Mouse (Mus musculus) midbrain, postnatal 0 days (tissue): ENCODE results near the gene Itga1. TPM values are rescaled to one million over a fixed set of nuclear protein-coding genes. Genes with fewer than 3 reads are reported as not detected.

Source experiments
- ATAC-seq: fragments of 200-750 bp; cut with Nextera tagmentation; 2 replicates; pipeline ENCODE4 v1.8.0; 2017; ENCODE audit warnings: moderate number of reproducible peaks, mild to moderate bottlenecking, moderate TSS enrichment, moderate library complexity; ENCODE audit not compliant: low FRiP score
- DNase-seq: peaks from one replicate; pipeline ENCODE4 v3.0.0-alpha.2; 2015; ENCODE audit warnings: low spot score
- H3K27ac ChIP-seq: fragments of 300-500 bp; sonication (generic); 2 replicates; pipeline ENCODE4 v1.5.1; 2014; ENCODE audit warnings: low read depth, mild to moderate bottlenecking, low read length, mixed read lengths
- H3K27me3 ChIP-seq: fragments of 300-500 bp; sonication (generic); 2 replicates; pipeline ENCODE4 v1.6.1; 2014; ENCODE audit warnings: low read length, control low read depth, mixed read lengths; ENCODE audit not compliant: insufficient read depth
- H3K36me3 ChIP-seq: fragments of 300-500 bp; sonication (generic); 2 replicates; pipeline ENCODE4 v1.6.1; 2014; ENCODE audit warnings: low read length, control low read depth, mixed read lengths; ENCODE audit not compliant: insufficient read depth
- H3K4me1 ChIP-seq: fragments of 300-500 bp; sonication (generic); 2 replicates; pipeline ENCODE4 v1.6.1; 2014; ENCODE audit warnings: mild to moderate bottlenecking, control low read depth, antibody characterized with exemption, low read length, mixed read lengths; ENCODE audit not compliant: insufficient read depth
- H3K4me2 ChIP-seq: fragments of 300-500 bp; sonication (generic); 2 replicates; pipeline ENCODE4 v1.6.1; 2014; ENCODE audit warnings: low read depth, mild to moderate bottlenecking, low read length, mixed read lengths; ENCODE audit not compliant: poor library complexity, severe bottlenecking
- H3K4me3 ChIP-seq: fragments of 300-500 bp; sonication (generic); 2 replicates; pipeline ENCODE4 v1.5.1; 2014; ENCODE audit warnings: low read depth, mild to moderate bottlenecking, low read length, moderate library complexity
- H3K9ac ChIP-seq: fragments of 300-500 bp; sonication (generic); replicated peaks from 2 replicates; pipeline ENCODE4 v1.6.1; 2014; ENCODE audit warnings: mild to moderate bottlenecking, low read length, moderate library complexity, mixed read lengths; ENCODE audit not compliant: poor library complexity, severe bottlenecking
- H3K9me3 ChIP-seq: fragments of 300-500 bp; sonication (generic); 2 replicates; pipeline ENCODE4 v1.6.1; 2016; ENCODE audit warnings: low read length, control low read depth
- CTCF ChIP-seq: IDR thresholded peaks from 2 replicates; pipeline ENCODE4 v1.5.1; 2016; ENCODE audit warnings: antibody characterized with exemption, mild to moderate bottlenecking
- WGBS: fragments of 180-500 bp; shearing (Covaris S2); extraction: QIAGEN DNeasy Blood & Tissue Kit; methylation state at CpG from one replicate; pipeline ENCODE4 v1.1.7; 2014; 5-methylcytosine and 5-hydroxymethylcytosine counted together
- polyA plus RNA-seq: library from polyadenylated mRNA; unstranded; fragments of >200 nt; fragmentation: Nextera tagmentation; extraction: Ambion mirVana; gene quantifications from 2 replicates; pipeline ENCODE4 v1.2.1, GENCODE M21; 2015
- total RNA-seq: library from RNA; depleted of rRNA; stranded (reverse); fragments of >200 nt; gene quantifications from 2 replicates; pipeline ENCODE4 v1.2.3, GENCODE M21; 2014

Itga1 gene
- total and polyA plus RNA-seq, 2 experiments from 2014 or later: 3.6 to 8.5 TPM

DNA sequence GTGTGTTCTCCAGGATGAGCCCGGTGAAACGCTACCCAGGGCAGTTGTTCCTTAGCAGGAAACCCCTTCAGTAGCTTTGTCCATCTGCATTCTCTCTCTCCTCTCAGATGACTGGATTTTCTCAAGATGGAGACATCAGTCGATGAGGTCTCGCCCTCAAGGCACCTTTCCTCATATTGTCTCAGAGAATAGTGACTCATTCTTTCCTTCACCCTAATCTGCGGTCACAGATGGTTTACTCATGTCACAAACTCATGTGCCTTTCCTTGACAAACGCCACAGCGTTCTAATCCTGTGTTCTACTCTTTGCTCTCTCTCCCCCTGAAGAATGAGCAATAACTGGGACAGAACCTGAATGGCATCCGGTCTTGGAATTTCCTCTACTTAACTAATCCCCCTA, 5.7 kb upstream of the Itga1 start:
- DNase-seq (no peak), ATAC-seq (no peak)
- H3K4me1 ChIP-seq: no peaks in the 10 kb centered on the region
- no peaks in the 10 kb centered on the region for H3K36me3 ChIP-seq
- no peak overlapping the region for H3K4me2 ChIP-seq
- no peak for TF ChIP-seq CTCF
- no peak overlapping the region for H3K9ac ChIP-seq
- H3K27ac ChIP-seq: no peak overlapping the region
- 80% methylated on average over 8 of the region's 8 CpGs for WGBS
- no peaks in the 10 kb centered on the region for H3K27me3 ChIP-seq
- H3K9me3 ChIP-seq: no peaks in the 10 kb centered on the region
- H3K4me3 ChIP-seq: no peak overlapping the region

DNA sequence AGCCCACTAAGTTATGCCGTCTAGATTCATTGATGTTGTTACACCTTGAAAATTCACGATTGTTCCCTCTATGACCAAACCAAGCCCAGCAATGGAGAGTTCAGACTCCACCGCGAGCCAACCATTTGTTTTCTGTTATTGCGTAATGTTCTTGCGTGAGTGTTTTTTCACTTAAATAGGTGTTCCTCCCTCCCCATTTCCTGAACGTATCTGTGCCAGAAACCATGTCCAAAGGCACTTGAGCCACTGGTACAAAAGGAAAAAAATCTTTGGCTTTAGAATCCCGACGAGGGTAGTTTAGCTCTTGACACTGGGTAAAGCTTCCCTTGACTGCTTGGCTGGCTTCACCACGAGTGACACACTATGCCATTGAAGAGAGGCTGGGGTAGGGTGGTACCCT, 4.4 kb upstream of the Itga1 start:
- no peaks in the 10 kb centered on the region for H3K4me1 ChIP-seq
- H3K9ac ChIP-seq: no peak overlapping the region
- H3K4me3 ChIP-seq: no peak overlapping the region
- no peaks in the 10 kb centered on the region for H3K9me3 ChIP-seq
- H3K27me3 ChIP-seq: peaks cover 4% of the 10 kb centered on the region
- WGBS: 85% methylated on average over 10 of the region's 10 CpGs
- no peak for DNase-seq
- TF ChIP-seq CTCF: no peak
- no peak for ATAC-seq
- no peak overlapping the region for H3K27ac ChIP-seq
- H3K4me2 ChIP-seq: no peak overlapping the region
- H3K36me3 ChIP-seq: no peaks in the 10 kb centered on the region

- Histone ChIP-seq H3K9me3 (no peaks in the 10 kb centered on the region), H3K4me1 (no peaks in the 10 kb centered on the region), H3K27ac (no peak overlapping the region), H3K27me3 (peaks cover 13% of the 10 kb centered on the region), H3K4me3 (no peak overlapping the region), H3K9ac (no peak overlapping the region), H3K4me2 (no peak overlapping the region), H3K36me3 (no peaks in the 10 kb centered on the region)
- TF ChIP-seq CTCF: no peak
- DNase-seq (no peak), ATAC-seq (no peak)
- 92% methylated on average over 2 of the region's 2 CpGs for WGBS
These were observed 990 bp upstream of the Itga1 start for GRCm38 (mm10) chr13:115102754-115103153.

DNA sequence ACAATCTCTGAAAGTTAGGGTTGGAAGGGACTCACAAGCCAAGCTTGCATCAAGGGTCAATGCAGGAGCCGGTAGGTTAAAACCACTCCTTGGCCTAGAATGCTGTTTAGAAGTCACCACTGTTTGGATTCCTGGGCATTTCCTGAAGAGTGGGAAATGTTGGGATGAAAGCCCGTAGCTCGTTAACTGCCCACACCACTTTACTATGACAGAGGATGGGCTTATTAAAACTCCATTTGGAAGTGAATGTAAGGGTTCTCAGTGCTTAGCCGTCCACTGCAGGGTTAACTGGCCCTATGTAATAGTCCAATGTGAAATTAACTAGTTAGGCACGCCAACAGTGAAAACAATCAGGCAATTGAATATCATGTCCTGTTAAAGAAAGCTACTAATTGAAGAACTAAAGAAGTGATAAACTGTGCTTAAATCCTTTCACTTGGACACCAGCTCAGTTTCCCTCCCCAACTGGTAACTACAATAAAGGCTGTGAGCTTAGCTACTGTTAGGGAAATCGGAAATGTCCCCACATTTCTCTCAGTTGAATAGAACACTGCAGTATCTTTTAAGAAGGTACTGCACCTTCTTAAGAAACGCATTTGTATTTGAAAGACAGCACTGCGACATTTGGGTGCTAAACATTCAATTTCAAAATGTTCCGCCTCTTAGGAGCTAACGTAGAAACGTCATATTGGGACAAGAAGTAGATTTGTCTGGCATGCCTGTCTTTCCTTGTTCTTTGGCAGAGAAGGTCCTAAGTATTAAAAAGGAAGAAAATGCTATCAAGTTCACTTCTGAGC, 1.2 kb downstream of the Itga1 start:
- ATAC-seq: no peak
- 36% methylated on average over 11 of the region's 11 CpGs for WGBS

DNA sequence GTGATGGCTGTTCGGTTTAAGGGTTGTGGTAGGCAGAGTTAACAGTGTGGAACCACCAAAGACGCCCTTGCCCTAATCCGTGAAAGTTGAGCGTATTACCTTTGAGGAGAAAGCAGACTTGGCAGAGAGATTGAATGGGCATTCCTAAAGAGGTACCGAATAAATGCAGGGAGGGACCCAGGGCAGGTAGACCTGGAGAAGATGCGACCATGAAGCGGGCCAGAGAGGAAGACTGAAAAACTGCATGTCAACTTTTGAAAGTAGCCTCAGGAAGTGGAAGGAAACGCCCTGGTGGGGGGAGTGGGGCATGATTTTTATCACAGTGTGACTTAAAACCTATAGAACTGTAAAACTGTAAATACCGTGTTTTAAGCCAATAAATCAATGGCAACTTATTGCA, 2.4 kb downstream of the Itga1 start:
- ATAC-seq (no peak), DNase-seq (no peak)
- Histone ChIP-seq H3K9me3 (no peaks in the 10 kb centered on the region), H3K9ac (no peak overlapping the region), H3K4me3 (no peak overlapping the region), H3K27me3 (peaks cover 13% of the 10 kb centered on the region), H3K36me3 (no peaks in the 10 kb centered on the region), H3K4me1 (no peaks in the 10 kb centered on the region), H3K27ac (no peak overlapping the region), H3K4me2 (no peak overlapping the region)
- 76% methylated on average over 9 of the region's 9 CpGs for WGBS
- TF ChIP-seq CTCF: no peak

More for the DNA sequence above, 1.2 kb downstream of the Itga1 start:
- no peak overlapping the region for H3K9ac ChIP-seq
- no peaks in the 10 kb centered on the region for H3K4me1 ChIP-seq
- peak overlapping the region; percentile 94 for H3K4me2 ChIP-seq
- H3K4me3 ChIP-seq: peak overlapping the region; percentile 49
- H3K36me3 ChIP-seq: no peaks in the 10 kb centered on the region
- no peak for DNase-seq
- no peaks in the 10 kb centered on the region for H3K9me3 ChIP-seq
- H3K27me3 ChIP-seq: peaks cover 13% of the 10 kb centered on the region
- H3K27ac ChIP-seq: no peak overlapping the region
- no peak for TF ChIP-seq CTCF

- DNase-seq (no peak), ATAC-seq (no peak)
- TF ChIP-seq CTCF: no peak
- Histone ChIP-seq H3K4me2 (no peak overlapping the region), H3K27me3 (peaks cover 13% of the 10 kb centered on the region), H3K27ac (no peak overlapping the region), H3K9ac (no peak overlapping the region), H3K36me3 (no peaks in the 10 kb centered on the region), H3K4me1 (no peaks in the 10 kb centered on the region), H3K4me3 (no peak overlapping the region), H3K9me3 (no peaks in the 10 kb centered on the region)
- 87% methylated on average over 3 of the region's 3 CpGs for WGBS
These were observed 3.5 kb downstream of the Itga1 start for GRCm38 (mm10) chr13:115098227-115098626.
